Mouse (Mus musculus) T-helper 2 cell (primary cell): ENCODE measurements around the gene Klhdc1.

Experiments used
- in situ Hi-C: fragments of 300-600 bp; cut with MboI, MseI; formaldehyde crosslinking; loops from one replicate; pipeline ENCODE4 v1.15.1; 2025; ENCODE audit warnings: high pct_unique_total_duplicates

Klhdc1 gene

GRCm38 (mm10) chr12:69295651-69296050, 54.7 kb downstream of the Klhdc1 start:
- in situ Hi-C loops = loop anchor here (5.0 kb wide), 2 partner anchors 62 to 88 kb away; partner anchors contain the start of gene Nemf

- in situ Hi-C loops = loop anchor here (5.0 kb wide), 2 partner anchors 61 to 89 kb away; partner anchors contain the start of gene Nemf
Observed at GRCm38 (mm10) chr12:69296511-69297410, 55.8 kb downstream of the Klhdc1 start, which contains the start of gene Klhdc2. Gene Klhdc2, plus strand, starts transcription at chr12:69296681.

GRCm38 (mm10) chr12:69297411-69298150, 56.6 kb downstream of the Klhdc1 start:
- in situ Hi-C loops = loop anchor here (5.0 kb wide), 2 partner anchors 60 to 90 kb away; partner anchors contain the start of gene Nemf

- in situ Hi-C loops = loop anchor here (5.0 kb wide), 2 partner anchors 59 to 91 kb away; partner anchors contain the start of gene Nemf
Observed at GRCm38 (mm10) chr12:69298281-69298680, 57.3 kb downstream of the Klhdc1 start.

- in situ Hi-C loops = loop anchor here (5.0 kb wide), 2 partner anchors 58 to 92 kb away; partner anchors contain the start of gene Nemf
Observed at GRCm38 (mm10) chr12:69299231-69299630, 58.3 kb downstream of the Klhdc1 start.

- in situ Hi-C loops = loop anchor here (5.0 kb wide), 2 partner anchors 57 to 93 kb away; partner anchors contain the start of gene Nemf
Observed at GRCm38 (mm10) chr12:69299831-69300230, 58.9 kb downstream of the Klhdc1 start.

- in situ Hi-C loops = no loop called here
Observed at GRCm38 (mm10) chr12:69300391-69300790, 59.4 kb downstream of the Klhdc1 start.

GRCm38 (mm10) chr12:69302171-69302570, 61.2 kb downstream of the Klhdc1 start:
- in situ Hi-C loops = no loop called here

- in situ Hi-C loops = no loop called here
Observed at GRCm38 (mm10) chr12:69304051-69304450, 63.1 kb downstream of the Klhdc1 start.

GRCm38 (mm10) chr12:69306333-69306732, 65.4 kb downstream of the Klhdc1 start:
- in situ Hi-C loops = no loop called here

- in situ Hi-C loops = loop anchor here (10.0 kb wide), 1 partner anchor 1635 kb away; no protein-coding TSS in a partner anchor
Observed at GRCm38 (mm10) chr12:69309659-69310058, 68.7 kb downstream of the Klhdc1 start.

GRCm38 (mm10) chr12:69318431-69318830, 77.5 kb downstream of the Klhdc1 start:
- in situ Hi-C loops = loop anchor here (10.0 kb wide), 1 partner anchor 1626 kb away; no protein-coding TSS in a partner anchor

GRCm38 (mm10) chr12:69331187-69331586, 90.2 kb downstream of the Klhdc1 start:
- in situ Hi-C loops = no loop called here

- in situ Hi-C loops = no loop called here
Observed at GRCm38 (mm10) chr12:69332147-69332546, 91.2 kb downstream of the Klhdc1 start.

GRCm38 (mm10) chr12:69333547-69333946, 92.6 kb downstream of the Klhdc1 start:
- in situ Hi-C loops = no loop called here
